Mouse (Mus musculus) left cerebral cortex, adult 11 months (tissue): Measurements from ENCODE around the gene Kcnj15.
A peak's percentile ranks its signal among the peaks of the same experiment; 100 is the strongest.

Experiments used
- DNase-seq: peaks from one replicate; pipeline ENCODE4 v3.0.0; 2022; ENCODE audit warnings: low spot score

Kcnj15 gene

DNA sequence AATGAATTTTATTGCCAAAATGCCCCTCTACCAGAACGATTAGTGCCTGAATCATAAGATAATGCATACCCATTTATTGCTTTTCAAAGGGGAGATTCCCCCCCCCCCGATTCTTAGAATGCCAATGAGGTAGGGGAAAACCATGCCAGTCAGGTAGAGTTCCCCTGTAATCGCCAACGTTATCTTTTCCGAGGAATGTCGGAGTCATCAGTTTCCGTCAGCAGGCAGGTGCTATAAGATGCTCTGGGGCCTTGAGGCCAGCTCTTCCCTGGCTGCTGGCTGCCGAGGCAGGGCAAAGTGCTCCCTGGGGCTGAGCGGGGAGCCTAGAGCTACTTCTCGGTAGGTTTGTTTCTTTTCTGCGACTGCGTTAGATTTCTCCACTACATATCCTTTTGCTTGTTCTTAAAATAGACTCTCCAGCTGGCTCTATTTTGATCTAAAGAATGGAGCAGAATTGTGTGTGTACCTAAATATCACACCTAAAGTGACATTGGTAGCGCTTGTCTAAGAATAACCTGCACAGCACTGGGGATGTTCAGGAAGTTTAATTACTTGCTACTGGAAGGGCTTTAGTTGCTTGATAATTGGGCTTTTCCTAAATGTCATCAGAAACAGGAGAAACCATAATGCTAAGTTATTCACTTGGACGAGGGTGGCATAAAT is 35.6 kb downstream of the Kcnj15 start:
- DNase-seq: peak; percentile 12

DNA sequence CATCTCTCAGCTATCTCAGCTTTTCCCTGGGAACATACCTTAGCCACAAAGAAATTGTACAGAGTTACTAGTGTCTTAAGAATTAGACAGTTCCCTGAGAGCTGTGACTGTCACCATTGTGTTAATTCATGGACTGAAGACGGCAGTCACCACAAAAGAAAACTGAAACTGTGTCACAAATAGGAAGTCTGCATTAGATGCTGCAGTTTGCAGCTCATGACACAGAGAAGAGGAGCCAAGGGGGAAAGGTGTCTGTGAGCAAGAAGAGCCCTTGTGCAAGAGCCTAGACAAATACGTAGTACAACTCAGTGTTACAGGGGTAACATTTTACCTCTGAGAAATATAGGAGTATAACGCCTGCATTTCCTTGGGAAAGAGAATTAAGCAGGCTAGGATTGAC is 40.3 kb downstream of the Kcnj15 start:
- DNase-seq: no peak

DNA sequence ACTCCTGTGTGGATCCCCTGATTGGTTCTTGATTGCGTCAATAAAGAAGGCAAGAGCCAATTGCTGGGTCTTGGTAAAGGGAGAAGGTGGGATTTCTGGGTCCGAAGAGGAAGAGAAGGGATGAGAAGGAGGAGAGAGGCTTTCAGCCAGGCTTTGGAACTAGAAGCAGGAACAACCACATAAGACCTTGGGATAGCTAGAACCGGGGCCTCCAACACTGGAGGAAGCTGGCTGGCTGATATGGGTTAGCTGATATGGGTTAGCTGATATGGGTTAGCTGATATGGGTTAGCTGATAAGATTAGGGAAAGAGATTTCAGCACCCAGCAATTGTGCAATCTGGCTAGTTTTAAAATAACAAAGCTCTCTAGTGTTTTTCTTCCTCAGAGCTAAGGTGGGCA is 44.3 kb downstream of the Kcnj15 start:
- no peak for DNase-seq

DNA sequence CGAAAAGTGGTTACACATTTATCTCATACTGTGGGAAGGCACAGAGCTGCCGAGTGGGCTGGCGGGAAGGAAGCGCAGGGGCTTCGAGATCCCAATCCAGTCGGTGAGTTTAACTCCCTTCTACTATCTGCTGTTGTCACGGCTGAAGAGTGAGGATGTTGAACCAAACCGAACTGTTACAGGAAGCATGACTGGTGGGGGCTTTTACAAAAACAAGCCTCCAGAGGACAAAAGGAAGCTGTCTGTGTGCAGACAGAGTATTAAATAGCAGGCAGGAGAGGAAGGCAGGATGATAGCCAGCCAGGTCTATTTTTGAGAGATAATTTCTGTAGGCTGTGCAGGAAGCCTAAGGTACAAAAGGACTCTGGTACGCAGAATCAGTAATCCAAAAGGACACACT is 46.3 kb downstream of the Kcnj15 start:
- DNase-seq: no peak

DNA sequence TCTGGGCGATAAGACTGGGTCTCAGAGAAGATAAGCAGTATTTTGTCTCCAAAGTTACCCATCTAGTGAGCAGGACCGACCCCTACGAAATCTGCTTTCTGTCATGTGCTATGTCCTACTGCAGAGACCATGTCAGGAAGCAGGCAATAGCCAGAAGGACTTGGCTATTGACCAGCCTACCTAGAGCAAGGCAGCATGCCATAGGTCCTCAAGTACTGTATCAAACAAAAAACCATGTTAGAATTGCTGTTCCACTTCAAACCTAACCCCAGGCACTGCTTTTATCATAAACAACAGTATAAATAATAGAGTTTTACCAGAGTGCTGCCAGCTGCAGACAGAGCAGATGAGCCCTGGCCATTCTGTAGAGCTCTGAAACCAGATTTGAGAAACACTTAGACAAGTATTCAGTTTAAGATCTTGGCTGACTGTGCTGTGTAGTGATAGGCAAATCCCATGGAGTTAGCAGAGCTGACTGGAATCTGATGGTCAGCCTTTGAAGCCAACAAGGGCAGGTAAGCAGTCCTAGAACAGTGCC is 50.5 kb downstream of the Kcnj15 start:
- no peak for DNase-seq

DNA sequence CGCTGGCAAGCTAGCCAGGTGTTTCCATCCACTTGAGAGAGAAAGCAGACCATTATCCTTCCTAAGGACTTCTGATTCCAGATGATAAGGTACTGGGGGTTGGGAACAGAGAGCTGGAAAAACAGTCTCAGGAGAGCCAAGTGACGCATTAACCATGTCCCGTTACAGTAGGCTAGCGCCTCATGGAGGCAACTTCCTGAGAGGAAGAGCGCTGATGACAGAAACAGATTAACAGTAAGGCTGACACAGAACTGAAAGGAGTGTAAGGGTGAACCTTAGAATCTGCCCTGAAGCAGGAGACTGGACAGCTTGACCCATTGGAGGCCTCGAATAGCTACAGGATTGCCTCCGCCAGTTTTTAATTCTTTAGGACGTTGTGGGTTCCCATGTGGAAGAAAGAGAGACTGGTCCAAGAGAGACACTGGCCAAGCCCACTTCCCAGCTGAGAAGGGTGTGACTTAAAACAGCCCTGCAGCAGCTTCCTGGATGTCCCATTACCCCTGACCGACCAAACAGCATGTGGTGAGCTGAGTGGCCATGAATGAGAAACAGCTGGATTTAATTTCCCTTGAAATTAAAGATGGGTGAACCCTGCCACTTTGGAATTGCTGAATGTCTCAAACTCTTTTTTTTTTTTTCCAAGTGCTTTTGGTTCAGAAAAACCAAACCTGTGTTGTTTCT is 64.7 kb downstream of the Kcnj15 start:
- DNase-seq: no peak

DNA sequence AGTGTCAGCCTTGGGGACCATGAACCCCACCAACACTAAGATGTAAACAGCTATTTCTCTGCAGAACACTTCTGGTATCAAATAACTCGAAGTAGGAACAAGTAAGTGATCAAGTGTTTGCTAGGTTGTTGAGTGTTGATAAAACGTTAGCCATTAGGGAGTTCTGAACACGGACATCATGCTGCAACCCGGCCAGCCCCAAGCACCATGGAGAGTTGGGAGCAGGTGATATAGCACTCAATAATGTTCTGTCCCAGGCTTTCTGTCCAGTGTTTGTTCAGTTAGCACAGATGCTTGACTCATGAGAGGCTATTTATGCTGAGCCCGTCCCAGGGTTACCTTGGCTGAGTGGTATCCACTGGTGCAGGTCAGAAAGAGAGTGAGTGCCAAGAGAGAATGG is 74.8 kb downstream of the Kcnj15 start:
- no peak for DNase-seq

DNA sequence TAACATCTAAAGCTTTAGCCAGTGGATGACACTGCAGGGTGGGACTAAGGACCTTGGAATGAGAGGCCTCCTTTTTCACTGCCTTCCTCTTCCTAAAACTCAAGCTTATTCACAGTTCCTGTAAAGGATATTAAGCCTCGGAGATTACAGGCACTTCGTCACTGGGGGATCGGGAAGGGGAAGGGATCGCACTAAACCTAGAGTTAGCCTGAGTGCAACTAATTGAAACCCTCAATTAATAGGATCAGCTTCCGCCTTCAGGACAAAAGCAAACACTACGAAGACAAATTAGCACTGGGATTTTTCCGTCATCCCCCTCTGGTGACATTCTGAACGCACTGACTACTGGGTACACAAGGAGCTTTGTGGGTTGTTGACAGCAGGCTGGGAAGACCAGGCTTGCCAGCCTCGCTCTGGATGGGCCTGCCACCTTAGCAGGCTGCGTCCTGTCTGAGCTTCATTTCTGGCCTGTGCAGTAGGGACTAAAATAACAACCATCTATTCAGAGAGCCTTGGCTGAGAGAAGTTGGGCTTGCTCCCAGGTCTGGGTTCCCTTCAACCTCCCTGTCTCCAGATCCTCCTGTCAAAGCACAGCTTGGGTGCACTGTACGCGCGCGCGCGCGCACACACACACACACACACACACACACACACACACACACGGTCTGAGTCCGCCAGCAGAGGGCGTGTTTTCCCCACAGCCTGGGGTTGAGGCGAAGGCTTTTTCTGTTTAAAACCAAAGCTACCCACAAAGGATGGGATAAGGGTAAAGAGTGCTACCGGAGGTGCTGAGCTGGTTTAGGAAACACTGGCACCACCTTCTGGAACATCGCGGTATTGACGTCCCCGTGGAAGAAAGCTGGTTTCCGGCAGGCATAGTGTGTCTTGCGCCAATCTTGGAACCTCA is 83.8 kb downstream of the Kcnj15 start:
- peak; percentile 63 for DNase-seq

DNA sequence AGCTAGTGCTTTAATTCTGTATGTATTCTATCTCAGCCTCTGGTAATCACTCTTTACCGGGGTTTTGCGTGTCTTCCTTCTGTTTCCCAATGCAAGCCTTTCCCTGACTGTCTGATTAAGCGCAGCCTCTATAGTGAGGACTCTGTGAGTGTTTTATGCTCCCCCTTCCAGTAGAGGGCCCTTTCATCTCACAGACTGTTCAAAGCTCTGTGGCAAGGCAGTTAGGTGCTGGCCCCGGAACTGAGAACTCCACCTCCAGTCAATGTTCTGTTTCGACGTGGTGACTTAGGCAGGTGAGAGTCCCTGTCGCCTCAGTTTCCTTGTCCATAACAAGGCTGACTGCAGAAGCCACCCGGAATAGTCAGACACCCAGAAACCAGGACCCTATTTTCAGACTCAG is 84.7 kb downstream of the Kcnj15 start:
- DNase-seq: no peak

DNA sequence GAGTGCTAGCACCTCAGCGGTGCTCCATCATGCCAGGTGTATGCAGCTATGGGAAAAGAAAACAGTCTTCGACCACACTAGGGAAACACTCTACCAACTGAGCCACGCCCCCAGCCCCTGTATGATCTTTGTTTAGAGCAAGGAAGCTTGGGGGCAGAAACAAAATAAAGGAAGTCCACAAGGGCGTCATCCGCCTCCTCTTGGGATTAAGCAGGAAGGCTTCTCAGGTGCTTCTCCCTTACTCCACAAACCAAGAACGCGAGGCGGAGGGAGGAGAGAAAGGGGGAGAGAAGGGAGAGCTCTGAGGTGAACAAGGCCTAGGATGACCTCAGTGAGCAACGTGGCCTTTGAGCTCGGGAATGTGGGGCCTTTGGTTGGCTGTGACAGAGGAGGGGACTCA is 87.6 kb downstream of the Kcnj15 start:
- DNase-seq: no peak

DNA sequence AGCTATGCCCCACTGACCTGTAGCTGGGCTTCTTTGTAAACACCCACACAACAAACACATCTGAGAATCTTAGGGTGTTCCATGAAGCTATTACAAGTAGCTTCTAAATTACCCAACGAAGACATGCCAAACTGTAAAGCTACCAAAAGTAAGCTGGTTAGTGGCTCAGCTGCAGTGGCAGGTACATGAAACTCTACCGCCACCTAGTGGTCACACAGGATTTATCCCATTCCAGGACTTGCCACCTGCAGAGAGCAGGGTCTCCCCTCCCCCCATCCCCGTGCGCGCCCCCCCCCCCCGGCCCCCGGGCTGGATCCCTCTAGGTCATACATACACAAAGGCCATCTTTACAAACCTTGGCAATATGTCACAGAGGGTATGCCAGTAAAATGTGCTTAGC is 88.5 kb downstream of the Kcnj15 start:
- DNase-seq: peak; percentile 45

DNA sequence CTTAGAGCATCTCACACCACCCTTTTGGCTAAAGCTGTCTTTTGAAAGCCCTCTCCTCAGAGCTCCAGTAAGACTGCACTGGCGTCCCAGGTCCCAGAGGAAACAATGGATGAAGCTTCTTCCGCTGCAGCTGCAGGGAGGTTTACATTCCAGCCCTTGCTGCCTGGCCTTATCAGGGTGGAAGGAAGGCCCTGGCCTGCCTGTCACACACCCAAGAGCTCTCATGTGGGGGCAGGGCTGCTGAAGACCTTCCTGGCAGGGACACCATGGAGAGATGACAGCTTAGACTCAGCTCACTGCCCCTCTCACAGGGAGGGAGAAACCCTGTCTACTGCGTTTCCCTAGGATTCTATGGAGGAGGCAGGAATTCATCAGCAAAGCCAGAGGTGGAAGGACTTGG is 89.8 kb downstream of the Kcnj15 start:
- DNase-seq: no peak

DNA sequence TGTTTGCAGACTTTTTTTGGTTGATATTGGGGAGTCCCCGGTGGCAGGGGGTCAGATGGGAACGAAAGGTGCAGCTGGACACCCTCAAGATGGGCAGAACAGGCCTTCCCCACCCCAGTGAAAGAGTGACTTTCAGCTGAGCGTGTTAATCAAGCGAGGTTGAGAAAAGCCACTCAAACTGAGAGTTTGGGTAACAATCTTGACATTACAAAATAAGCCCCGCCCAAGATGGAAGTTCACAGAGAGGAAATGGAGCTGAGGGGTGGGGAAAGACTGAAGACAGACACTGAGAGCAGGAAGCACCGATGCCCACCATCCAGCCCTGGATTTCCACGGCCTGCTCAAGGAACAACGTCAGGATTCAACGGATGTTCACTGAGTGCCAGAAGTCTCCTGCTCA is 91.2 kb downstream of the Kcnj15 start:
- no peak for DNase-seq

DNA sequence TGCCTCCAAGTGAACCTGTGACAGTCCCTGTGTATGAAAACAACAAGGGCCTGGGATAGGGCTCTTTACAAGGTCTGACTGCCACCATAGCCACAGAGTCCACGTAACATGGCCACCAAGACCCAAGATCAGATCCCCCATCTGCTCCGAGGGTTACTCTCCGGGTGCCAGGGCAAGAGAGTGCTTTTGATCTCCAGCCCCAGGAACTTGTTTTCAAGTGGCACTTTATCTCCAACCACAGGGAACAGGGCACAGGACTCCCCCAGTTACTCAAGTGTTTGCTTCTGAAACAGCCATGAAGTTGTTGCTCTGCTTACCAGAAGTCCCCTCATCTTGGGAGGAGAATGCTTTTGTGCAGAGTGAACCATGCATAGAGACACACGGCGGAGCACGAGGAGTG is 92.0 kb downstream of the Kcnj15 start:
- DNase-seq: no peak

DNA sequence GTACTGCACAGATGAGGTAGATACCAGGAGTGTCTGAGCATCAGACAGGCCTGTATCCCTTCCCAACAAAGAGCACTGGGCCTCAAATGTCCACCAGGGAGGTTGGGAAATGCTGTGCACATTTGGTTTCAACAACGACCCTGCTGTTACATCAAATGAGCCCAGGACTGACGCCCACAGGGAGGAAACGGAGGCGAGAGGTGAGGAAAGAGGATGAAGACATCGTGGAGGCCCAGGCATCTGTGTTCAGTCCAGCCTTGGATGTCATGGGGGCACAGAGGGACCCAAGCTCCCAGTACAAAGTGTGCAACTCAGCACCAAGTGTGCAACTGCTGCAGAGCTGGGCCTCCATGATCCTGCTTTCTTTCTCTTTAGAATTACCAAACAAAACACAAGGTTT is 92.4 kb downstream of the Kcnj15 start:
- no peak for DNase-seq
